In genomic region chr2:146571036-146571435, GRCm38 (mm10) we compare ENCODE assay signal across 19 mouse cellular contexts.
"Had no signal": no experiment of that assay in that cellular context is flagged by ENCODE, and none has a peak within 500 bp of the region (broad histone marks: within the 10 kb centered on the region; RNA-seq: fewer than 3 reads in every experiment).

No protein-coding gene starts in this region.

- H3K27ac ChIP-seq: liver, embryonic 15.5 days; lung, embryonic 15.5 days; midbrain, embryonic 10.5 days; midbrain, embryonic 12.5 days; neural tube, embryonic 13.5 days; neural tube, embryonic 15.5 days had no signal

- H3K4me3 ChIP-seq: liver, embryonic 15.5 days; lung, embryonic 15.5 days; midbrain, embryonic 10.5 days; midbrain, embryonic 12.5 days; myocyte; neural tube, embryonic 13.5 days; neural tube, embryonic 15.5 days had no signal

- DNase-seq: liver, postnatal 0 days; lung, adult 2 months; lung, postnatal 14 days; lung, postnatal 4 days; midbrain, embryonic 14.5 days; retina, postnatal 1 day; right cerebral cortex, adult 18-20 months; right cerebral cortex, postnatal 4 days; spleen, adult 18-20 months; thymus, adult 2 months; thymus, postnatal 25 days; thymus, postnatal 4 days had no signal
